Mouse (Mus musculus): ENCODE measurements around the gene Erbb2. TPM values are rescaled to one million over a fixed set of nuclear protein-coding genes. Genes with fewer than 3 reads are reported as not detected.

Erbb2 gene
- polyA plus RNA-seq, 1 experiment from 2014 or later: 5.6 TPM

GRCm38 (mm10) chr11:98387056-98387577 is 25.2 kb upstream of the Erbb2 start:
- H3K27me3 ChIP-seq (replicated peaks): peaks cover 92% of the 10 kb centered on the region
- no peak overlapping the region for H3K4me2 ChIP-seq
- no peak overlapping the region for H3K4me3 ChIP-seq
- H3K4me1 ChIP-seq: peaks cover 13% of the 10 kb centered on the region
- H3K27ac ChIP-seq: no peak overlapping the region
- no peak overlapping the region for H3K9ac ChIP-seq
- ATAC-seq: no peak
- no peaks in the 10 kb centered on the region for H3K9me3 ChIP-seq (replicated peaks)
- H3K36me3 ChIP-seq: no peaks in the 10 kb centered on the region
- WGBS (ENCODE audit: insufficient replicate concordance): 40% methylated on average over 14 of the region's 14 CpGs

DNA sequence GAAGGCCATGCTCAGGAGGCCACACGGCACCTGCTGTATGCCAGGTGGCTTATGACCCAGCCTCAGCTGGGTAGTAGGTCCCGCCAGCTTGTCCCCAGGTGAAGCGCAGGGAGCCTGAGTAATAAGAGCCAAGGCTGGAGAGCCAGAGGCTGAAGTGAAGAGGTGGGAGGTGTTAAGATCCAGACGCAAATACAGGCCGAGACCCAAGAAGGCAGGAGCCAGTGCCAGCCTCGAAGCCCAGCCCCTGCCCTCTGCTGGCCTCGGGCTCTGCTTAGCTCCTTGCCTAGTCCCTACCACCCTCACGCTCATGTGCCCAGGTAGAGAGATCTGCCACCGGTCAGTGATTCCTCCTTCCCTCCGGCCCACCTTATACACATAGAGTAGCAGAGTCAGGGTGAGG is 24.0 kb upstream of the Erbb2 start:
- Histone ChIP-seq H3K4me1 (peaks cover 24% of the 10 kb centered on the region), H3K27me3 (replicated peaks) (peaks cover 87% of the 10 kb centered on the region)

GRCm38 (mm10) chr11:98389221-98389780 is 23.0 kb upstream of the Erbb2 start:
- Histone ChIP-seq H3K4me3 (no peak overlapping the region), H3K4me1 (peaks cover 34% of the 10 kb centered on the region), H3K4me2 (no peak overlapping the region), H3K36me3 (no peaks in the 10 kb centered on the region), H3K9me3 (replicated peaks) (no peaks in the 10 kb centered on the region), H3K9ac (no peak overlapping the region), H3K27ac (no peak overlapping the region), H3K27me3 (replicated peaks) (peaks cover 77% of the 10 kb centered on the region)
- WGBS (ENCODE audit: insufficient replicate concordance): 11% methylated on average over 9 of the region's 9 CpGs
- ATAC-seq: no peak

More for the DNA sequence above, 24.0 kb upstream of the Erbb2 start:
- no peak for ATAC-seq
- Histone ChIP-seq H3K27ac (no peak overlapping the region), H3K9ac (no peak overlapping the region), H3K4me3 (no peak overlapping the region), H3K4me2 (no peak overlapping the region), H3K9me3 (replicated peaks) (no peaks in the 10 kb centered on the region), H3K36me3 (no peaks in the 10 kb centered on the region)
- WGBS (ENCODE audit: insufficient replicate concordance): 59% methylated on average over 10 of the region's 10 CpGs

- Histone ChIP-seq H3K4me1 (peaks cover 43% of the 10 kb centered on the region), H3K4me3 (no peak overlapping the region), H3K9ac (no peak overlapping the region), H3K27me3 (replicated peaks) (peaks cover 68% of the 10 kb centered on the region), H3K9me3 (replicated peaks) (no peaks in the 10 kb centered on the region), H3K36me3 (no peaks in the 10 kb centered on the region), H3K27ac (no peak overlapping the region), H3K4me2 (no peak overlapping the region)
- no peak for ATAC-seq
- WGBS (ENCODE audit: insufficient replicate concordance): 58% methylated on average over 11 of the region's 12 CpGs
Observed at GRCm38 (mm10) chr11:98390141-98390540, 22.1 kb upstream of the Erbb2 start.

DNA sequence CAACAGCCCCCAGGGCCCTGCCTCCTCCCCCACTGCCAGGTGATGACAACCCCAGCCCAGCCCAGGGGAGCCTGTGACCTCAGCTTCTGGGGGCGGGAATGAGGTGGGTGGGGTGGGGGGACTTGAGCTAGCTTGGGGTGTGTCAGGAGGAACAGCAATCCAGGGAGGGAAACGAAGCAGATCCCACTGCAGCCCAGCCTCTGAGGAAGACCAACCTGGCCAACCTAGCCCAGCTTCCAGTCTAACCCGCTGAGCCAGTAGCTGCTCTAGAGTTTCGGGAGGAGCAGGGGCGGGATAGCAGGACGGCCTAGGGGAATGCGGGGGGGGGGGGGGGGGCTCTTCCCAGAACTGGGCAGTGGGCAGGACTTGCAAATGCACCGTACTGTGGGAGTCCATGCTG is 20.2 kb upstream of the Erbb2 start:
- peaks cover 46% of the 10 kb centered on the region for H3K4me1 ChIP-seq
- ATAC-seq: no peak
- H3K27ac ChIP-seq: peak overlapping the region; percentile 72; the same call in 1 of the 2 replicates
- H3K27me3 ChIP-seq (replicated peaks): peaks cover 49% of the 10 kb centered on the region
- H3K4me3 ChIP-seq: no peak overlapping the region
- no peaks in the 10 kb centered on the region for H3K9me3 ChIP-seq (replicated peaks)
- peak overlapping the region; percentile 50 for H3K4me2 ChIP-seq
- 33% methylated on average over 7 of the region's 8 CpGs for WGBS (ENCODE audit: insufficient replicate concordance)
- H3K9ac ChIP-seq: 0 out of 2 replicates have a peak overlapping the region, but pooled peaks have one; percentile 49
- H3K36me3 ChIP-seq: no peaks in the 10 kb centered on the region

- H3K27ac ChIP-seq: peak overlapping the region; percentile 72
- H3K9me3 ChIP-seq (replicated peaks): no peaks in the 10 kb centered on the region
- peak overlapping the region; percentile 49 for H3K9ac ChIP-seq
- ATAC-seq: peak; percentile 79
- peak overlapping the region; percentile 50 for H3K4me2 ChIP-seq
- peaks cover 43% of the 10 kb centered on the region for H3K27me3 ChIP-seq (replicated peaks)
- H3K4me3 ChIP-seq: no peak overlapping the region
- peaks cover 46% of the 10 kb centered on the region for H3K4me1 ChIP-seq
- WGBS (ENCODE audit: insufficient replicate concordance): 20% methylated on average over 4 of the region's 4 CpGs
- H3K36me3 ChIP-seq: no peaks in the 10 kb centered on the region
Observed at GRCm38 (mm10) chr11:98392645-98393044, 19.6 kb upstream of the Erbb2 start.

GRCm38 (mm10) chr11:98393317-98393716 is 19.0 kb upstream of the Erbb2 start:
- H3K9me3 ChIP-seq (replicated peaks): no peaks in the 10 kb centered on the region
- H3K4me1 ChIP-seq: peaks cover 46% of the 10 kb centered on the region
- H3K27me3 ChIP-seq (replicated peaks): peaks cover 36% of the 10 kb centered on the region
- WGBS (ENCODE audit: insufficient replicate concordance): 23% methylated on average over 6 of the region's 6 CpGs
- peak overlapping the region; percentile 72 for H3K27ac ChIP-seq
- H3K36me3 ChIP-seq: no peaks in the 10 kb centered on the region
- peak; percentile 73 for ATAC-seq
- H3K4me2 ChIP-seq: peak overlapping the region; percentile 50
- no peak overlapping the region for H3K4me3 ChIP-seq
- H3K9ac ChIP-seq: peak overlapping the region; percentile 49; the same call in 1 of the 2 replicates

GRCm38 (mm10) chr11:98394301-98394700 is 18.0 kb upstream of the Erbb2 start:
- H3K36me3 ChIP-seq: no peaks in the 10 kb centered on the region
- H3K27me3 ChIP-seq (replicated peaks): peaks cover 27% of the 10 kb centered on the region
- H3K4me3 ChIP-seq: no peak overlapping the region
- no peaks in the 10 kb centered on the region for H3K9me3 ChIP-seq (replicated peaks)
- whole genome bisulfite sequencing (ENCODE audit: insufficient replicate concordance): 68% methylated on average over 6 of the region's 6 CpGs
- H3K4me1 ChIP-seq: peaks cover 43% of the 10 kb centered on the region
- H3K27ac ChIP-seq: peak overlapping the region; percentile 72
- H3K4me2 ChIP-seq: no peak overlapping the region
- H3K9ac ChIP-seq: no peak overlapping the region
- no peak for ATAC-seq

DNA sequence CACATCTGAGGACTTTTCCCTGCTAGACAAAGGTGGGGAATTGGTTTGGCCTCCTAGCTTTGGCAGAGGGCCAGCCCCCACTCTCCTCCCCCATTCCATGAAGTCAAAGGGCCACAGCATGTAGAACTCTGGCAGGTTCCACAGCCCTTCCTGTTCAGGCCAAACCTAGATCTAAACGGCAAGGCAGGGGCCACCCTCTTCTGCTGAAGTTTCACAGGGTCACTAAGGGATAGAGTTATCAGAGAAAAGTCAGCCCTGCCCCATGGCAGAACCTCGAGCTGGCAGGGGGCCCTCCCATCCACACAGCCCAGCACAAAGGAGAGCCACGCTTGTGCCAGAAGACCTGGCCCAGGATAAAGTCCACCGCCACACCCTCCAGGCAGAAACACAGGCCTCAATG is 17.2 kb upstream of the Erbb2 start:
- 22% methylated on average over 4 of the region's 4 CpGs for WGBS (ENCODE audit: insufficient replicate concordance)
- Histone ChIP-seq H3K4me1 (peaks cover 43% of the 10 kb centered on the region), H3K27ac (peak overlapping the region; percentile 69), H3K9me3 (replicated peaks) (no peaks in the 10 kb centered on the region), H3K27me3 (replicated peaks) (peaks cover 19% of the 10 kb centered on the region), H3K36me3 (no peaks in the 10 kb centered on the region), H3K4me2 (no peak overlapping the region), H3K4me3 (no peak overlapping the region), H3K9ac (0 out of 2 replicates have a peak overlapping the region, but pooled peaks have one; percentile 4)
- ATAC-seq: peak; percentile 48

- ATAC-seq: no peak
- peaks cover 11% of the 10 kb centered on the region for H3K27me3 ChIP-seq (replicated peaks)
- 86% methylated on average over 7 of the region's 7 CpGs for WGBS (ENCODE audit: insufficient replicate concordance)
Observed at GRCm38 (mm10) chr11:98397946-98398345, 14.3 kb upstream of the Erbb2 start.

GRCm38 (mm10) chr11:98400161-98400726 is 12.0 kb upstream of the Erbb2 start, which contains the start of gene Pgap3:
Gene Pgap3, minus strand, starts transcription at chr11:98400490.
- peak within 1 kb of the TSS; percentile 73 for H3K4me3 ChIP-seq
- H3K27ac ChIP-seq: peak within 1 kb of the TSS; percentile 87
- WGBS (ENCODE audit: insufficient replicate concordance): under 1% methylated on average over 40 of the region's 40 CpGs
- ATAC-seq: peak; percentile 84
- peak within 1 kb of the TSS; percentile 73 for H3K4me2 ChIP-seq
- no peaks in the 10 kb centered on the region for H3K36me3 ChIP-seq
- H3K9me3 ChIP-seq (replicated peaks): no peaks in the 10 kb centered on the region
- peaks cover 15% of the 10 kb centered on the region for H3K4me1 ChIP-seq
- peaks cover 28% of the 10 kb centered on the region for H3K27me3 ChIP-seq (replicated peaks)
- peak within 1 kb of the TSS; percentile 76 for H3K9ac ChIP-seq

More at GRCm38 (mm10) chr11:98397946-98398345, 14.3 kb upstream of the Erbb2 start:
- peaks cover 38% of the 10 kb centered on the region for H3K4me1 ChIP-seq
- H3K9me3 ChIP-seq (replicated peaks): no peaks in the 10 kb centered on the region
- H3K4me2 ChIP-seq: no peak overlapping the region
- no peak overlapping the region for H3K27ac ChIP-seq
- no peak overlapping the region for H3K9ac ChIP-seq
- H3K36me3 ChIP-seq: no peaks in the 10 kb centered on the region
- no peak overlapping the region for H3K4me3 ChIP-seq

GRCm38 (mm10) chr11:98400816-98401215 is 11.5 kb upstream of the Erbb2 start:
- H3K36me3 ChIP-seq: no peaks in the 10 kb centered on the region
- 58% methylated on average over 3 of the region's 3 CpGs for WGBS (ENCODE audit: insufficient replicate concordance)
- H3K4me2 ChIP-seq: peak overlapping the region; percentile 73
- peak overlapping the region; percentile 76; the same call in 1 of the 2 replicates for H3K9ac ChIP-seq
- ATAC-seq: no peak
- H3K27me3 ChIP-seq (replicated peaks): peaks cover 28% of the 10 kb centered on the region
- no peaks in the 10 kb centered on the region for H3K9me3 ChIP-seq (replicated peaks)
- peak overlapping the region; percentile 87; the same call in 1 of the 2 replicates for H3K27ac ChIP-seq
- H3K4me1 ChIP-seq: peaks cover 12% of the 10 kb centered on the region
- peak overlapping the region; percentile 73 for H3K4me3 ChIP-seq

Data from liver, embryonic 12.5 days (tissue).